Mouse (Mus musculus) megakaryocyte, embryonic 14.5 days (primary cell): ENCODE data around the gene Plxna1.

Experiments used
- FLI1 ChIP-seq: IDR thresholded peaks from 2 replicates; pipeline ENCODE4 v1.6.1; 2012; ENCODE audit warnings: low read length, inconsistent platforms, mixed read lengths
- GATA1 ChIP-seq: IDR thresholded peaks from 3 replicates; pipeline ENCODE4 v1.6.1; 2012; ENCODE audit warnings: mixed read lengths, low read length, inconsistent platforms, borderline replicate concordance

DNA sequence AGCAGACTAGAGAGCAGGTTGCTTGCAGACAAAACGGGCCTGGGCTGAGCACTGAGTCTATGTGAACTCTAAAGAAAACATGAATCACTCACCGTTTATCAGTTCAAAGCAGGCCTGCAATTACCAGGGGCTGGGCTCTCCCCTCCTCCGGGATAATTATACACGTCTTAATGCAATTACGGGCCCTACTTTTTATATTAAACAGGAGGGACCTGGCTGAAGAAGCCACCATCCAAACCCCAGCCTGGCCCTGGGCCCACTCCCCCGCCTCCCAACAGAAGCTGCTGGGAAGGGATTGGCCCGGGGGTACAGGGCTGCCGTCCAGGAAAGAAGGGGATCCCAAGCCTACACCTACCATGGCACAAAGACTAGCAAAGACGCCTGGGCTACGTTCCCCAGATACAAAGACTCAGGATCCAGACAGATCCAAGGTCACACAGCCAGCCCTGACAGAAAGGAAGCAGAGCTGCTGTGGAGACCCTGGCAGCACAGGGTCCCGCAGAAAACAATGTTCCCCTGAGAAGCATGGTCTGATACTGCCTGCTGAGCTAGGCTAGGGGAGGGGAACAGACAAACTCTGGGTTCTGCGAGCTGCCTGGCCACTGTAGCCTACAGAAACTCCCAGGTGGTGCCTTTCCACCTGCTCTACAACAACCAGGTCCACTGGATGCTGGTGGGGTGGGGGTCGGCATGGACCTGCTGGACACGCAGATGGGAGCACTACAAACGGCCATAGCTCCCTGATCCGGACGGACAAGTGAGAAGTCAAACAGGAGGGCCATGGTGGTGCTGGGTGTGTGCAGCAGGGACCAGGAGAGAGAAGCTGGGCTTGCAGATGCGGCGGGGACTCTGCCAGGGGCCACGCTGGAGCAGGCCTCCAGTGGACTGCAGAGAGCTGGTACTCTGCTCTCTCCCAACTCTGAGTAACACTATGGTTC, 2.4 kb downstream of the Plxna1 start:
- TF ChIP-seq GATA1, result no peak
- no peak for TF ChIP-seq FLI1
